Mouse (Mus musculus) cerebral cortex, adult 2 months (tissue): ENCODE measurements around the gene Il17a.

Source experiments
- WGBS: fragments of 180-500 bp; shearing (Covaris S2); methylation state at CpG from one replicate; pipeline ENCODE4 v1.1.7; 2018; 5-methylcytosine and 5-hydroxymethylcytosine counted together

Il17a gene

GRCm38 (mm10) chr1:20730903-20731302, at the start of gene Il17a:
TSS of gene Il17a (plus strand) at chr1:20730905.
- 93% methylated on average over 10 of the region's 10 CpGs for WGBS

- 92% methylated on average over 5 of the region's 5 CpGs for WGBS
Measured at GRCm38 (mm10) chr1:20683386-20683785, 47.3 kb upstream of the Il17a start.

DNA sequence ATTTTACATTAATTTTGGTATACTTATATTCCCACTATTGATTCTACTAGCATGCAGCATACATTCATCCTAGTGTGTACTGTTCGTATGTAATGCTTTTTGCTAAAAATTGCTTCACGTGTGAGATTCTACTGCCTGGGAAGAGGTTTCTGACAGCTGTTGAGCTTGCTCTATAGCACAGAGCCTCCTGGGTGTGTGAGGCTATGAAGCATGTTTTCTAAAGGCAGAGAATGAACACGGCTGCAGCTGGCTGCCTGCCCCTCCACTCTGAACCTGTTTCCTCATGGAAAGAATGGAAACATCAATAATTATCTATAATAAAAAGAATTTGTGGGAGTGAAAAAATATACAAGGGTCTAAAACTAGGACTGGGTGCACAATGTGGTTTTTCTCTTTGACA, 46.9 kb upstream of the Il17a start:
- 60% methylated on average over 3 of the region's 3 CpGs for WGBS

- WGBS: 93% methylated on average over 3 of the region's 3 CpGs
Measured at GRCm38 (mm10) chr1:20684403-20684802, 46.3 kb upstream of the Il17a start.

DNA sequence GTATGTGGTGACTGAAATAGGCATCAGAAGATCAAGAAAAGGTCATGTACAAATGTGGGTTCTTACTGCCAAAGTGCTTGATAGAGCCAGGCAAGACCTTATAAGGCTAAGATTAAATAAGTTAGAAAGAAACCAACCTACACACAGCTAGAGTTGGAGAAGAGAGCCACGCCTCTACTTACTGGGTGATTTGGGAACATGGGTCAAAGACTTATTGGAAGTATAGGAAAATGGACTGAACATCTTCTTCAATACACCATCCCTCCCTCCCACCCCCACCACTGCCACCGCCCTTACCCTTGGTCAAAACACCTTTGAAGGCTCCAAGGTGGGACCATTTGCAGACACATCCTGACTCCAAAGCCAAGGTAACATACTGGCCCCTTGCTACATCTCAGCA, 45.3 kb upstream of the Il17a start:
- WGBS: 93% methylated on average over 2 of the region's 2 CpGs

- WGBS: 89% methylated on average over 4 of the region's 4 CpGs
Measured at GRCm38 (mm10) chr1:20685907-20686306, 44.8 kb upstream of the Il17a start.

GRCm38 (mm10) chr1:20691336-20691735, 39.4 kb upstream of the Il17a start:
- 96% methylated on average over 8 of the region's 8 CpGs for WGBS

- WGBS: 91% methylated on average over 6 of the region's 6 CpGs
Measured at GRCm38 (mm10) chr1:20693634-20694313, 36.9 kb upstream of the Il17a start.

- 52% methylated on average over 3 of the region's 3 CpGs for WGBS
Measured at GRCm38 (mm10) chr1:20700011-20700410, 30.7 kb upstream of the Il17a start.

DNA sequence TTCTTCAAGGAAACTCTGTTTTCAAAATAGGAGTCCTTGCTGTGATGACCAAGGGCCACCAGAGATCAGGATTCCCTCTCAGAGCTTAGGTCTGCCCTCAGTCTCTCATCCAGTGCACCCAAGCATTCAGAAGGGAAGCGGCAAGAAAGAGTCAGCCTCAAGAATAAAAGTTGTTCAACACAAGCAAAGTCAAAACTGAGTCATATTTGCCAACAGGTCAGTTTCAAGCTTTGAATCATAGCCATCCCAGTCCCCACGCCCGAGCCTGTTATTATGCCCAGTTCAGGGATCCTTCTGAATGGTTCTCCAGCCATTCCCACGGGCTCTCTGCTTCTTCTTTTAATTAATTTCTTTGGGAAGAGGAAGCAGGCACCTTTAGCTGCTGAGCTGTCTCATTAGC, 5.9 kb downstream of the Il17a start:
- 90% methylated on average over 4 of the region's 4 CpGs for WGBS

DNA sequence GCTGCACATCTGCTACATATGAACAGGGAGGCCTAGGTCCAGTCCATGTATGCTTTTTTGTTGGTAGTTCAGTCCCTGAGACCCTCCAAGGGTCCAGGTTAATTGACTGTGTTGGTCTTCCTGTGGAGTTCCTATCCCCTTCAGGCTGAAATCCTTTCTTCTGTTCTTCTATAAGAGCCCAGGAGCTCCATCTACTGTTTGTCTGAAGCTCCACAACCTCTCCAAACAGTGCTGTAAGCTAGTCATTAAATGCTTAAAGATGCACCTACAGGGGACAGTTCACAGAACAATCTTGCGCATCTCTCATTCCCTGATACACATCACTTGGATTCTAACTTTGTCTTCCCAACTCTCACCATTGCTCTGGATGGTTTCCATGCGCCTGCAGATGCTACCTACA, 7.8 kb downstream of the Il17a start:
- WGBS: 89% methylated on average over 2 of the region's 2 CpGs

DNA sequence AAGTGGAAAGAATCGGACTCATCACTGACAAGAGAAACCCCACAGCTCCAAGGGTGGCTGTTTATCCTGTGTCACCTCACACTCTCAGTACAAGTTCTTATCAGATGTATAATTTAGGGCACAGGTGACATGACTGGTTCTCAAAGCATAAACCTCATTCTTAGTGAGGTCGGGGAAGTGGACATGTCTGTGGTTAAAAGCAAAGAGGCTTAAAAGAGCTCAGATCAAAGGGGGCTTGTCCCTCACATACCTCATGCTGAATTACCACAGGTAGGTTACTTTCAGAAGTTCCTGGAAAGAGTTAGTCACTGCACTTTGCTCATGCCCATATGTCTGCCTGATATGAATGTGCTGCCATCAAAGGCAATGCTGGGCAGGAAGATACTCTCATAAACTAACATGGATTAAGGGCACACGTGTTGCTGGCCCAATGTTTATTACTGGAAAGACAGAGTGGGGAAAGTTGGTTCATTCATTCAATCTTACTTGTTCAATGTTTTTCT, 9.8 kb downstream of the Il17a start:
- 85% methylated on average over 3 of the region's 3 CpGs for WGBS

DNA sequence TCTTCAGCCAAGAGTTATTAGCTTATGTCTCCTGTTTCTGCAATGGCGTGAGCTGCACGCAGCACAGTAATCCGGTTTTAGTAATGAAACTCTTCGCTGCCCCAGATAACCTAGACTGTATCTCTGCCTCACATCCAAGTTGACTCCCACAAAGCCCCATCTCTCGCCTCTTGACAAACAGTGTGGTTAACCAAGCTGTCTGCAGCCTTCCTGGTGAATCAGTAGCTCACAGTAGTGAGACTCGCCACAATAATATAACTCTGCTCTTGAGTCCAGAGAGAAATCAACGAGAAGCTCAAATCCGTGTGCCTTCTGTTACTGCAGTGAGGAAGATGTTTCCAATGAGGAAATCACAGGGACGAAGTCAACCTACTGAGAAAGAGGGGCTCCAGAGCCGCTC, 23.7 kb downstream of the Il17a start:
- 82% methylated on average over 10 of the region's 10 CpGs for WGBS

DNA sequence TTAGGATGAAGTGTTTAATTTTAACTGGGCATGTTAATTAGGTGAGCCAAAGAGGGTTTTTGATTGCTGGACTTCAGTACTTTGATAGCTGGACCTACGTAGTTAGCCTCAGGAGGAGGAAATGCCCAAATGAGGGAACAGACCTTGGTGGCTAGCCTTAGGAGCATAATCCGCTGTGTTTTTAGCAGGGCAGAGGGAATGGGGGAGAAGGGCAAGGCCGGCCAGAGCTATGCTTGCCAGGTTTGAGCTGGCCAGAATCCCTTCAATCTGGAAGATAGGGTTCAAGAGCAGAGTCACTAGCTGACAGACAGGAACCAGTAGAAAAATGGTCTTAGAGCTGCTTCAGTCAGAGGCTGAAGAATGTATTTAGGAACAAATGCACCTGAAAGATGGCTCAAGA, 26.9 kb downstream of the Il17a start:
- 91% methylated on average over 3 of the region's 3 CpGs for WGBS

DNA sequence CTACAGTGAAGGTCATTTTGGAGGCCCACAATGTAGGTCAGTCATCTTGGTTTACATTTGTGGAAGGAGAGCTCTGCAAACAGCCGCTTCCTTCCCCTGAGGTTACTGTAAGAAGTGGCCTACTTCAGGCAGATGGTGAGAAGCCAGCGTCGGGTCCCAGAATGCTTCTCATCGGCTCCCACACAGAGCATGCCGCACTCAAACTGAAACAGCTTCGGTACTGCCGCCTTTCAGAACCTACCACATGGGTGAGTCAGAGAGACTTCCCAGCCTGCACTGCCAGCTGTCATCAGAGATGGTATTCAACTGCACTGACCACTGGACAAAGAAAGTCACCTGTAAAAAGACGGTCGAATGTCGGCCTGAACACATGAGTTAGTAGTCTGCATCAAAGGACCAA, 29.1 kb downstream of the Il17a start:
- 69% methylated on average over 10 of the region's 10 CpGs for WGBS

DNA sequence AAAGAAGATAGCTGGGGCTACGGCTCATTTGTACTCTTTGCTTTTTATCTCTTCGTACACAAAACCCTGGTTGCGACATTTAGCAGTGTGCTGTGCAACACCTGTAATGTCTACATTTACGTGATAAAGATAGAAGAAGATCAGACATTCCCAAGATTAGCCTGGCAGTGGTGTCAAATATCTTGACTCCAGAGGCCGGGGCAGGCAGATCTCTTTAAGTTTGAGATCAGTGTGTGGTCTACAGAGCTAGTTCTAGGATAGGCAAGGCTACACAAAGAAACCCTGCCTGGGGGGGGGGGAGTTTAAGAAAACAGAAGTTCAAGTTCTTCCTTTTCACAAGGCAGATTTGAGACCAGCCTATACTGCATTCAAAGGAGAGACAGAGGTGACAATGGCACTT, 29.6 kb downstream of the Il17a start:
- WGBS: 88% methylated on average over 5 of the region's 5 CpGs

GRCm38 (mm10) chr1:20761411-20761810, 30.7 kb downstream of the Il17a start:
- WGBS: 73% methylated on average over 4 of the region's 4 CpGs

- 89% methylated on average over 6 of the region's 6 CpGs for WGBS
Measured at GRCm38 (mm10) chr1:20766526-20766925, 35.8 kb downstream of the Il17a start.

GRCm38 (mm10) chr1:20774026-20774730, 43.5 kb downstream of the Il17a start:
- WGBS: 89% methylated on average over 4 of the region's 4 CpGs

GRCm38 (mm10) chr1:20778366-20778765, 47.7 kb downstream of the Il17a start:
- 77% methylated on average over 2 of the region's 2 CpGs for WGBS
